Mouse (Mus musculus): Measurements from ENCODE around the gene Far2. TPM values are rescaled to one million over a fixed set of nuclear protein-coding genes. Genes with fewer than 3 reads are reported as not detected.
A peak's percentile ranks its signal among the peaks of the same experiment; 100 is the strongest.

Far2 gene
- polyA plus RNA-seq (2012; rRNA removed) (0.63 and 0.68 TPM in 2 replicates), polyA plus RNA-seq (2014; fragmentation: Nextera tagmentation; extraction: Ambion mirVana) (2.3 and 2.8 TPM in 2 replicates)

DNA sequence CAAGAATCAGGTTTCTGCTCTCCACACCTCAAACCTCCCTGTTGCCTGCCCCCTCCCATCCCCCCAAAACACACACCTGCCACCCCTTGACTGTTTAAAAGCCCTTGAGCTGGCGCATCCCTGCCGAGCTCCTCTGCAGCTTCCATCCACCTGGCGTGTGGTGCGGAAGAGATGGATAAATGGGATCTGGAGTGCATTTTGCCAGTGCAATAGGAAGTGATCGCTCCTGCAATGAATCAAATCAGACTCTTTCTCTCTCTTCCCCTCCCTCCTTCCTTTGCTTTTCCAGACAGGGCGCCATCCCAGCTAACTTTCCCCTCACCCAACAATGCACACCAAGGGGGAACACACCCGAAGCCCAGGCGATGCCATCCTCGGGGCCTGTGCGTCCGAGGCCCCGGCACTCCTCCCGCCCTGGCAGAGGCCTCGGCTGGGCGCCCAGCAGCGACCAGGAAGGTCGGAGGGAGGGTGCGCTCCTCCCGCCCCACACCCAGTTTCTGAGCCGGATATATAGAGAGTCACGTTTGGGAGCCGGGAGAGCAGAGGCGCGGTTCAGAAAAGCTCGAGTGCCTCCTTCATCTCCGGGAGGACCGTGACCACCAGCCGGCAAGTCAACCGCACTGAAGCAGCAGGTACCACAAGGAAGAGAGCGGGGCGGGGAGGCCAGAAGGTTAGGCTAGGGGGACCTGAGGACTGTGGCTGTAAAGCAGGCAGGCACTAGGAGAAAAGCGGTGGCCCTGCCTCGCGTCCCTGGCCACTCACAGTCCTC lies at the start of gene Far2:
TSS of gene Far2 (plus strand) at position 379 of the 769 bp plus-strand sequence.
- H3K27ac ChIP-seq (replicated peaks; ENCODE audit: low read depth, low read length) = no peak within 1 kb of the TSS
- H3K4me3 ChIP-seq (replicated peaks; ENCODE audit: low read length) = peak within 1 kb of the TSS; percentile 38
- peaks cover 7% of the 10 kb centered on the region for H3K27me3 ChIP-seq (ENCODE audit: control insufficient read depth, insufficient read depth, low read length)
- peak within 1 kb of the TSS; percentile 77 for H3K4me2 ChIP-seq (replicated peaks; ENCODE audit: low read depth, low read length, severe bottlenecking)
- peak within 1 kb of the TSS; percentile 48 for H3K9ac ChIP-seq (ENCODE audit: low read depth, low read length, severe bottlenecking)
- DNase-seq (ENCODE audit: low spot score) (peak; percentile 7), ATAC-seq (ENCODE audit: low FRiP score, low read depth) (peak; percentile 34; the same call in 1 of the 2 replicates)
- no peaks in the 10 kb centered on the region for H3K4me1 ChIP-seq (ENCODE audit: control insufficient read depth, insufficient read depth, low read length)
- H3K36me3 ChIP-seq (ENCODE audit: control insufficient read depth, insufficient read depth, low read length) = no peaks in the 10 kb centered on the region
- no peak for TF ChIP-seq POLR2A (IDR thresholded peaks at IDR 0.05; ENCODE audit: borderline replicate concordance, extremely low read depth, insufficient read depth, insufficient read length)
- 4% methylated on average over 34 of the region's 34 CpGs for WGBS
- no peaks in the 10 kb centered on the region for H3K9me3 ChIP-seq (ENCODE audit: control insufficient read depth, low read length)

DNA sequence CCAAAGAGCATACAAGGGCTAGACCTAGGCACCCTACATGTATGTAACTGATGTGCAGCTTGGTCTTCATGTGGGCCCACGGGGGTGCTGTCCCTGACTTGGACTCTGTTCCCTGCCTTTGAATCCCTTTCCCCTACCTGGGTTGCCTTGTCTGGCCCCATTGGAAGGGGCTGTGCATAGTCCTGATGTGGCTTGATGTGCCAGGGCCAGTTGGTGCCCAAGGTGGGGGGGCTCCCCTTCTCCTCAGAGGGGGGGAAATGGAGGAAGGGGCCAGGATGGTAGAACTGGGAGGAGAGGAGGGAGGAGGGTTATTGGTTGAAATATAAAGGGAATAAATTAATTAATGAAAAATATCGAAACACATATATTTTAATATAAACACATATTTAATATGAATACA lies 46.6 kb upstream of the Far2 start:
- Histone ChIP-seq H3K27me3 (ENCODE audit: control insufficient read depth, insufficient read depth, low read length) (no peaks in the 10 kb centered on the region), H3K9me3 (ENCODE audit: control insufficient read depth, low read length) (no peaks in the 10 kb centered on the region), H3K27ac (replicated peaks; ENCODE audit: low read depth, low read length) (no peak overlapping the region), H3K36me3 (ENCODE audit: control insufficient read depth, insufficient read depth, low read length) (no peaks in the 10 kb centered on the region), H3K4me3 (replicated peaks; ENCODE audit: low read length) (no peak overlapping the region), H3K4me1 (ENCODE audit: control insufficient read depth, insufficient read depth, low read length) (no peaks in the 10 kb centered on the region), H3K9ac (ENCODE audit: low read depth, low read length, severe bottlenecking) (no peak overlapping the region), H3K4me2 (replicated peaks; ENCODE audit: low read depth, low read length, severe bottlenecking) (no peak overlapping the region)
- DNase-seq (ENCODE audit: low spot score) = no peak
- ATAC-seq (ENCODE audit: low FRiP score, low read depth) = no peak
- no peak for TF ChIP-seq POLR2A (IDR thresholded peaks at IDR 0.05; ENCODE audit: borderline replicate concordance, extremely low read depth, insufficient read depth, insufficient read length)
- 78% methylated on average over 2 of the region's 2 CpGs for WGBS

- H3K4me2 ChIP-seq (replicated peaks; ENCODE audit: low read depth, low read length, severe bottlenecking) = no peak overlapping the region
- H3K4me1 ChIP-seq (ENCODE audit: control insufficient read depth, insufficient read depth, low read length) = no peaks in the 10 kb centered on the region
- no peaks in the 10 kb centered on the region for H3K36me3 ChIP-seq (ENCODE audit: control insufficient read depth, insufficient read depth, low read length)
- no peaks in the 10 kb centered on the region for H3K27me3 ChIP-seq (ENCODE audit: control insufficient read depth, insufficient read depth, low read length)
- no peaks in the 10 kb centered on the region for H3K9me3 ChIP-seq (ENCODE audit: control insufficient read depth, low read length)
- no peak for DNase-seq (ENCODE audit: low spot score)
- no peak overlapping the region for H3K9ac ChIP-seq (ENCODE audit: low read depth, low read length, severe bottlenecking)
- no peak for TF ChIP-seq POLR2A (IDR thresholded peaks at IDR 0.05; ENCODE audit: borderline replicate concordance, extremely low read depth, insufficient read depth, insufficient read length)
- no peak for ATAC-seq (ENCODE audit: low FRiP score, low read depth)
- 42% methylated on average over 3 of the region's 3 CpGs for WGBS
- no peak overlapping the region for H3K27ac ChIP-seq (replicated peaks; ENCODE audit: low read depth, low read length)
- H3K4me3 ChIP-seq (replicated peaks; ENCODE audit: low read length) = no peak overlapping the region
These were observed 46.0 kb upstream of the Far2 start for GRCm38 (mm10) chr6:148001071-148001470.

DNA sequence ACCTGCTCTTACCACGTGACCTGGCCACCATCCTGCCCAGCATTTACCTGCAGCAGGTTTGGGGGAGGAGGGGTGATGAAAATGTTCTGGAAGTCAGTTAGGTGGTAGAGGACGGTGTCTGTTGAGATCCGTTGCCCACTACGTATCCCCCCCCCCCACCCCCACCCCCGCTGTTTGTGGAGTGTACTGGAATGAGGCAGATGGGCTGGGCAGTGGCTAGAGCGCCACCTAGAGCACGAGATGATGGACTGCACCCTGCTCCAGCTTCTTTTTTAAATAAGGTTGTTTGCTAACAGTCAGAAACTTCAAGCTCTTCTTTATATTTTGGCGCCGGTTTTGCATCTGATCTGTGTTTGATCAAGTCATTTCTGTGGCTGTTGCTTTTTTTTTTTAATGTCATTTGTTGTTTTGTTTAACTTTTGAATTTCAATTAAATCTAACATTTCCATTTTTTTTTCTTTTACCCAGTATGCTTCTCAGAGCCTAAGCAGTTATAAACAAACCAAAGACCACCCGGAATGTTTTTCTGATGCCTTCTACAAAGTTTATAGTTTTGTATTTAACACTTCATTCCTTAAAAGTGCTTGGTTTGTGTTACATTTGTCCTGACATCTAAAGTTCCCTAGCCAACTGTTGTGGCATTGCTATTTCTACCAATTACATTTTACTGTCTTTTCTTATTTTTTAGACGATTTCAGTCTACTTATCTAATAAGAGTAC lies 40.8 kb upstream of the Far2 start:
- Histone ChIP-seq H3K27me3 (ENCODE audit: control insufficient read depth, insufficient read depth, low read length) (no peaks in the 10 kb centered on the region), H3K4me2 (replicated peaks; ENCODE audit: low read depth, low read length, severe bottlenecking) (no peak overlapping the region), H3K9ac (ENCODE audit: low read depth, low read length, severe bottlenecking) (no peak overlapping the region), H3K27ac (replicated peaks; ENCODE audit: low read depth, low read length) (no peak overlapping the region), H3K9me3 (ENCODE audit: control insufficient read depth, low read length) (no peaks in the 10 kb centered on the region), H3K4me3 (replicated peaks; ENCODE audit: low read length) (no peak overlapping the region), H3K36me3 (ENCODE audit: control insufficient read depth, insufficient read depth, low read length) (no peaks in the 10 kb centered on the region), H3K4me1 (ENCODE audit: control insufficient read depth, insufficient read depth, low read length) (no peaks in the 10 kb centered on the region)
- DNase-seq (ENCODE audit: low spot score) (no peak), ATAC-seq (ENCODE audit: low FRiP score, low read depth) (no peak)
- WGBS = 69% methylated on average over 11 of the region's 11 CpGs
- no peak for TF ChIP-seq POLR2A (IDR thresholded peaks at IDR 0.05; ENCODE audit: borderline replicate concordance, extremely low read depth, insufficient read depth, insufficient read length)

DNA sequence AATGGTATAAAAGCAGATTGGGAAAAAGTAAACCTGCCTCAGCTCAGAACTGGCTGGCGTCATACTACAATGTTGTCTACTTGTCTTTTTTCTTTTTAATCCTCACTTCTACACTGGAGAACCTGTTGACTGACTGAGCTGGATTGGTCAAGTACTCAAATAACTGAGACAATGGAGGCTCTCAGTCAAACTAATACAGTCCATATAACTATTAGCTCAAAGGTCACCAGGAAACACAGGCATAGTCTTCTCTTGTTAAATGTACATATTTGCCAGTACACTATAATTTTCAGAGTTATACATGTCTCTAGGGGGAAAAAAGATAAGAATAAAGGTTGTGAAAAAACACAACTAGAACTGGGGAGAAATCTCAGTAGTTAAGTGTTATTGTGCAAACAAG lies 6.3 kb upstream of the Far2 start:
- Histone ChIP-seq H3K36me3 (ENCODE audit: control insufficient read depth, insufficient read depth, low read length) (no peaks in the 10 kb centered on the region), H3K9ac (ENCODE audit: low read depth, low read length, severe bottlenecking) (no peak overlapping the region), H3K4me3 (replicated peaks; ENCODE audit: low read length) (no peak overlapping the region), H3K27me3 (ENCODE audit: control insufficient read depth, insufficient read depth, low read length) (no peaks in the 10 kb centered on the region), H3K9me3 (ENCODE audit: control insufficient read depth, low read length) (no peaks in the 10 kb centered on the region), H3K27ac (replicated peaks; ENCODE audit: low read depth, low read length) (no peak overlapping the region), H3K4me1 (ENCODE audit: control insufficient read depth, insufficient read depth, low read length) (no peaks in the 10 kb centered on the region), H3K4me2 (replicated peaks; ENCODE audit: low read depth, low read length, severe bottlenecking) (no peak overlapping the region)
- DNase-seq (ENCODE audit: low spot score) (no peak), ATAC-seq (ENCODE audit: low FRiP score, low read depth) (no peak)
- TF ChIP-seq POLR2A (IDR thresholded peaks at IDR 0.05; ENCODE audit: borderline replicate concordance, extremely low read depth, insufficient read depth, insufficient read length) = no peak
- WGBS = 93% methylated on average over 1 of the region's 1 CpGs
